Mouse (Mus musculus) ES-E14 (cell line): ENCODE measurements around the gene Npc2. TPM values are rescaled to one million over a fixed set of nuclear protein-coding genes. Genes with fewer than 3 reads are reported as not detected.

ENCODE experiments used
- DNase-seq: peaks from one replicate; pipeline ENCODE4 v3.0.0-alpha.2; 2013; ENCODE audit warnings: low read depth, low spot score
- H3K27ac ChIP-seq: 2 replicates; pipeline ENCODE4 v1.5.1; 2012; ENCODE audit warnings: low read depth, mild to moderate bottlenecking, low read length, moderate library complexity, mixed read lengths; ENCODE audit not compliant: poor library complexity, insufficient read depth, severe bottlenecking
- H3K36me3 ChIP-seq: 2 replicates; pipeline ENCODE4 v1.6.1; 2012; ENCODE audit warnings: mild to moderate bottlenecking, low read length, moderate library complexity, mixed read lengths; ENCODE audit not compliant: control insufficient read depth, poor library complexity, insufficient read depth, severe bottlenecking
- H3K4me1 ChIP-seq, 2 experiments: fragments of 150-350 bp in 1 of 2; sonication (generic) in 1 of 2; 2 replicates each; pipeline ENCODE4 v1.6.1; 2012; ENCODE audit warnings: low read length in 2 of 2, mild to moderate bottlenecking in 1 of 2, mixed read lengths in 1 of 2; ENCODE audit not compliant: control insufficient read depth in 2 of 2, insufficient read depth in 2 of 2, poor library complexity in 1 of 2
- H3K4me3 ChIP-seq, 2 experiments: fragments of 150-350 bp in 1 of 2; sonication (generic) in 1 of 2; 2 replicates each; pipeline ENCODE4 v1.5.1; 2012; ENCODE audit warnings: low read length in 2 of 2, low read depth in 1 of 2, mild to moderate bottlenecking in 1 of 2, mixed read lengths in 1 of 2; ENCODE audit not compliant: insufficient read depth in 1 of 2, poor library complexity in 1 of 2, severe bottlenecking in 1 of 2
- H3K9ac ChIP-seq: 2 replicates; pipeline ENCODE4 v1.6.1; 2012; ENCODE audit warnings: low read depth, mild to moderate bottlenecking, low read length, mixed read lengths; ENCODE audit not compliant: poor library complexity, insufficient read depth, severe bottlenecking
- H3K9me3 ChIP-seq: fragments of 150-350 bp; sonication (generic); 2 replicates; pipeline ENCODE4 v1.6.1; 2012; ENCODE audit warnings: low read depth, mild to moderate bottlenecking, low read length; ENCODE audit not compliant: control insufficient read depth, insufficient read depth
- CHD2 ChIP-seq: IDR thresholded peaks from 2 replicates; pipeline ENCODE4 v1.6.1; 2014; ENCODE audit warnings: mild to moderate bottlenecking, low read depth, low read length, inconsistent platforms
- HCFC1 ChIP-seq: IDR thresholded peaks from 2 replicates; pipeline ENCODE4 v1.6.1; 2012; ENCODE audit warnings: low read length, inconsistent platforms, borderline replicate concordance; ENCODE audit not compliant: insufficient read depth
- MAFK ChIP-seq: IDR thresholded peaks from 2 replicates; pipeline ENCODE4 v1.6.1; 2014; ENCODE audit warnings: mild to moderate bottlenecking, low read depth, low read length, inconsistent platforms; ENCODE audit not compliant: insufficient read depth
- ZC3H11A ChIP-seq: IDR thresholded peaks from 2 replicates; pipeline ENCODE4 v1.6.1; 2012; ENCODE audit warnings: low read depth, mild to moderate bottlenecking, inconsistent platforms, low read length, borderline replicate concordance
- ZNF384 ChIP-seq: IDR thresholded peaks from 2 replicates; pipeline ENCODE4 v1.6.1; 2012; ENCODE audit warnings: low read depth, low read length, inconsistent platforms
- in situ Hi-C, 2 experiments: fragments of 600-800 bp; cut with MboI; formaldehyde crosslinking; loops; one replicate each; pipeline ENCODE4 v1.15.1; 2025; ENCODE audit warnings: low sequenced_read_pairs in 2 of 2, inconsistent platforms in 1 of 2; ENCODE audit not compliant: unreplicated experiment in 2 of 2
- total RNA-seq: library from RNA; depleted of rRNA; stranded (reverse); fragments of 300-350 nt; gene quantifications from 2 replicates; pipeline ENCODE4 v1.2.3, GENCODE M21; 2012

Gene Npc2
- total RNA-seq, 1 experiment, result 84.5 TPM

GRCm38 (mm10) chr12:84756016-84756415 lies 16.9 kb downstream of the Npc2 start:
- DNase-seq, result no peak
- Histone ChIP-seq H3K4me3 (no peak overlapping the region), H3K27ac (no peak overlapping the region), H3K4me1 (peaks cover 0 to 2% of the 10 kb centered on the region in 2 experiments; a peak in 1 of 4 replicates), H3K9me3 (no peaks in the 10 kb centered on the region), H3K9ac (no peak overlapping the region), H3K36me3 (peaks cover 18% of the 10 kb centered on the region)
- TF ChIP-seq HCFC1 (no peak), MAFK (no peak), ZNF384 (no peak), ZC3H11A (no peak), CHD2 (no peak)
- in situ Hi-C loops, result loop anchor here in 1 of 2 experiments (10.0 kb wide), 1 partner anchor 101 kb away; no protein-coding TSS in a partner anchor

DNA sequence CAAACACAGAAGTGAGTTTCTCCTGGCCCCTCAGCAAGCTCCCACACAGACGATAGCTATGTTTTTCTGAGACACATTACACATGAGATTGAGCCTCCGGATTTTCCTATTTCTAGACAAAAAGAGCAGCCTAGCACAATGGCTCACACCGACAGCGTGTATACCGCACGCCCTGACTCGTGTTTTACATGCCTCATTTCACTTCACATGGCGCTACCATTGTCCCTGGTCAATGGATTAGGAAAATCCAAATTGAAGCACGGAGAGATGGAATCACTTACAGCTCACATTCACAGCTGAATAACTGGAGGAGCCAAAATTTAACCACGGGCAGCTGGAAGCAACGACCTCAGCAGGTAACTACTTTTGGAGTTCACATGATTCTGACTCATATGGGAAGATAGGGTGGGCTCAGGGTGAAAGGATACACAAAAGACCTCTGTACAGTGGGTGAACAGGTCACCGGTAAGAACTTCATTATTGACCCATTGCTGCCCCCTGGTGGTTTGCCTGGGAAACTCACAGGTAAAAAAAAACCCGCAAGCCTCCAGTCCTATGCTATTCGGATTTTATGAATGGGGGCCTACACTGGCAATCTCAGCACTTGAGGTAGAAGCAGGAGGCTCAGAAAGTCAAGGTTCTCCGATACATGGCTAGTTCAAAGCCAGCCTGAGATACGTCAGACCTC lies 17.8 kb downstream of the Npc2 start:
- H3K4me1 ChIP-seq, result peaks cover 0 to 2% of the 10 kb centered on the region in 2 experiments; a peak in 1 of 4 replicates
- peaks cover 13% of the 10 kb centered on the region for H3K36me3 ChIP-seq
- TF ChIP-seq ZNF384, result peak; percentile 88
- no peak for TF ChIP-seq MAFK
- TF ChIP-seq ZC3H11A, result peak; percentile 67; the same call in 1 of the 2 replicates
- TF ChIP-seq HCFC1, result no peak
- TF ChIP-seq CHD2, result no peak
- H3K4me3 ChIP-seq, result no peak overlapping the region
- H3K27ac ChIP-seq, result no peak overlapping the region
- DNase-seq, result peak; percentile 40
- H3K9me3 ChIP-seq, result no peaks in the 10 kb centered on the region
- H3K9ac ChIP-seq, result no peak overlapping the region
- in situ Hi-C loops, result loop anchor here in 1 of 2 experiments (10.0 kb wide), 1 partner anchor 100 kb away; no protein-coding TSS in a partner anchor

GRCm38 (mm10) chr12:84752131-84752977 lies 20.6 kb downstream of the Npc2 start:
- H3K4me1 ChIP-seq, result peaks cover 0 to 2% of the 10 kb centered on the region in 2 experiments; a peak in 1 of 4 replicates
- in situ Hi-C loops, result loop anchor here in 1 of 2 experiments (10.0 kb wide), 1 partner anchor 98 kb away; no protein-coding TSS in a partner anchor
- H3K4me3 ChIP-seq, result no peak overlapping the region
- TF ChIP-seq CHD2 (no peak), ZC3H11A (no peak), ZNF384 (no peak), MAFK (no peak), HCFC1 (no peak)
- H3K9me3 ChIP-seq, result no peaks in the 10 kb centered on the region
- no peak for DNase-seq
- peaks cover 9% of the 10 kb centered on the region for H3K36me3 ChIP-seq
- H3K27ac ChIP-seq, result no peak overlapping the region
- no peak overlapping the region for H3K9ac ChIP-seq

GRCm38 (mm10) chr12:84750661-84751060 lies 22.3 kb downstream of the Npc2 start:
- H3K9ac ChIP-seq, result no peak overlapping the region
- peaks cover 0 to 5% of the 10 kb centered on the region in 2 experiments; a peak in 1 of 4 replicates for H3K4me1 ChIP-seq
- no peak for TF ChIP-seq MAFK
- no peak for TF ChIP-seq ZNF384
- TF ChIP-seq CHD2, result no peak
- no peak for TF ChIP-seq HCFC1
- TF ChIP-seq ZC3H11A, result no peak
- in situ Hi-C loops, result loop anchor here in 1 of 2 experiments (10.0 kb wide), 1 partner anchor 96 kb away; no protein-coding TSS in a partner anchor
- H3K36me3 ChIP-seq, result peaks cover 2% of the 10 kb centered on the region; the same call in 1 of the 2 replicates
- H3K9me3 ChIP-seq, result no peaks in the 10 kb centered on the region
- no peak overlapping the region for H3K27ac ChIP-seq
- no peak for DNase-seq
- no peak overlapping the region for H3K4me3 ChIP-seq
